Mouse (Mus musculus) midbrain, embryonic 15.5 days (tissue): ENCODE results near the gene Prkci. TPM values are rescaled to one million over a fixed set of nuclear protein-coding genes. Genes with fewer than 3 reads are reported as not detected.

Experiments used
- ATAC-seq: fragments of 200-750 bp; cut with Nextera tagmentation; replicated peaks from 2 replicates; pipeline ENCODE4 v1.8.0; 2017; ENCODE audit warnings: moderate TSS enrichment
- H3K27ac ChIP-seq: fragments of 300-500 bp; sonication (generic); 2 replicates; pipeline ENCODE4 v1.5.1; 2015; ENCODE audit warnings: mild to moderate bottlenecking, inconsistent platforms
- H3K27me3 ChIP-seq: fragments of 300-500 bp; sonication (generic); replicated peaks from 2 replicates; pipeline ENCODE4 v1.6.1; 2015; ENCODE audit warnings: inconsistent platforms
- H3K36me3 ChIP-seq: fragments of 300-500 bp; sonication (generic); replicated peaks from 2 replicates; pipeline ENCODE4 v1.6.1; 2015; ENCODE audit warnings: inconsistent platforms
- H3K4me1 ChIP-seq: fragments of 300-500 bp; sonication (generic); 2 replicates; pipeline ENCODE4 v1.6.1; 2015; ENCODE audit warnings: inconsistent platforms
- H3K4me2 ChIP-seq: fragments of 300-500 bp; sonication (generic); 2 replicates; pipeline ENCODE4 v1.6.1; 2015; ENCODE audit warnings: inconsistent platforms, mild to moderate bottlenecking, moderate library complexity
- H3K4me3 ChIP-seq: fragments of 300-500 bp; sonication (generic); 2 replicates; pipeline ENCODE4 v1.5.1; 2015; ENCODE audit warnings: mild to moderate bottlenecking, inconsistent platforms
- H3K9ac ChIP-seq: fragments of 300-500 bp; sonication (generic); 2 replicates; pipeline ENCODE4 v1.6.1; 2015; ENCODE audit warnings: mild to moderate bottlenecking, inconsistent platforms
- H3K9me3 ChIP-seq: fragments of 300-500 bp; sonication (generic); 2 replicates; pipeline ENCODE4 v1.6.1; 2016; ENCODE audit warnings: inconsistent platforms
- WGBS: fragments of 180-500 bp; shearing (Covaris S2); methylation state at CpG from one replicate; pipeline ENCODE4 v1.1.7; 2015; ENCODE audit warnings: mixed read lengths; 5-methylcytosine and 5-hydroxymethylcytosine counted together
- polyA plus RNA-seq: library from polyadenylated mRNA; unstranded; fragments of >200 nt; fragmentation: Nextera tagmentation; extraction: Ambion mirVana; gene quantifications from 2 replicates; pipeline ENCODE4 v1.2.1, GENCODE M21; 2015

Gene Prkci
- polyA plus RNA-seq, 1 experiment from 2014 or later = 27.3 TPM

GRCm38 (mm10) chr3:31027718-31028117, 32.2 kb downstream of the Prkci start:
- Histone ChIP-seq H3K4me3 (no peak overlapping the region), H3K4me2 (no peak overlapping the region), H3K9me3 (no peaks in the 10 kb centered on the region), H3K9ac (no peak overlapping the region), H3K4me1 (no peaks in the 10 kb centered on the region), H3K27ac (no peak overlapping the region), H3K36me3 (0 out of 2 replicates have a peak, but pooled peaks cover 6% of the 10 kb centered on the region), H3K27me3 (no peaks in the 10 kb centered on the region)
- ATAC-seq = no peak
- 93% methylated on average over 8 of the region's 8 CpGs for WGBS

- no peaks in the 10 kb centered on the region for H3K9me3 ChIP-seq
- no peak for ATAC-seq
- 94% methylated on average over 9 of the region's 9 CpGs for WGBS
- H3K4me1 ChIP-seq = no peaks in the 10 kb centered on the region
- no peak overlapping the region for H3K4me2 ChIP-seq
- H3K36me3 ChIP-seq = 0 out of 2 replicates have a peak, but pooled peaks cover under 1% of the 10 kb centered on the region
- H3K9ac ChIP-seq = no peak overlapping the region
- H3K27me3 ChIP-seq = no peaks in the 10 kb centered on the region
- no peak overlapping the region for H3K27ac ChIP-seq
- no peak overlapping the region for H3K4me3 ChIP-seq
Measured at GRCm38 (mm10) chr3:31031621-31032020, 36.1 kb downstream of the Prkci start.

- ATAC-seq = no peak
- H3K9me3 ChIP-seq = no peaks in the 10 kb centered on the region
- H3K4me2 ChIP-seq = no peak overlapping the region
- no peaks in the 10 kb centered on the region for H3K4me1 ChIP-seq
- H3K36me3 ChIP-seq = 0 out of 2 replicates have a peak, but pooled peaks cover 1% of the 10 kb centered on the region
- H3K27ac ChIP-seq = no peak overlapping the region
- H3K9ac ChIP-seq = no peak overlapping the region
- H3K4me3 ChIP-seq = no peak overlapping the region
- no peaks in the 10 kb centered on the region for H3K27me3 ChIP-seq
- WGBS = 87% methylated on average over 3 of the region's 3 CpGs
Measured at GRCm38 (mm10) chr3:31033644-31034043, 38.1 kb downstream of the Prkci start.

GRCm38 (mm10) chr3:31037851-31038250, 42.3 kb downstream of the Prkci start:
- no peak for ATAC-seq
- H3K4me1 ChIP-seq = no peaks in the 10 kb centered on the region
- H3K4me3 ChIP-seq = no peak overlapping the region
- 95% methylated on average over 13 of the region's 13 CpGs for WGBS
- H3K27me3 ChIP-seq = no peaks in the 10 kb centered on the region
- no peak overlapping the region for H3K4me2 ChIP-seq
- no peaks in the 10 kb centered on the region for H3K9me3 ChIP-seq
- H3K9ac ChIP-seq = no peak overlapping the region
- H3K27ac ChIP-seq = no peak overlapping the region
- H3K36me3 ChIP-seq = peaks cover 9% of the 10 kb centered on the region; the same call in 1 of the 2 replicates

- Histone ChIP-seq H3K4me3 (no peak overlapping the region), H3K27me3 (no peaks in the 10 kb centered on the region), H3K27ac (no peak overlapping the region), H3K36me3 (peaks cover 12% of the 10 kb centered on the region; the same call in 1 of the 2 replicates), H3K4me2 (no peak overlapping the region), H3K9ac (no peak overlapping the region), H3K4me1 (no peaks in the 10 kb centered on the region), H3K9me3 (no peaks in the 10 kb centered on the region)
- ATAC-seq = no peak
- WGBS = 94% methylated on average over 10 of the region's 10 CpGs
Measured at GRCm38 (mm10) chr3:31038689-31039088, 43.1 kb downstream of the Prkci start.

GRCm38 (mm10) chr3:31042992-31043391, 47.4 kb downstream of the Prkci start:
- Histone ChIP-seq H3K27me3 (no peaks in the 10 kb centered on the region), H3K4me3 (no peak overlapping the region), H3K9me3 (no peaks in the 10 kb centered on the region), H3K36me3 (peaks cover 17% of the 10 kb centered on the region; the same call in 1 of the 2 replicates), H3K4me2 (no peak overlapping the region), H3K4me1 (no peaks in the 10 kb centered on the region), H3K9ac (no peak overlapping the region), H3K27ac (no peak overlapping the region)
- no peak for ATAC-seq
- WGBS = 89% methylated on average over 2 of the region's 2 CpGs

GRCm38 (mm10) chr3:31047263-31047662, 51.7 kb downstream of the Prkci start:
- 0 out of 2 replicates have a peak, but pooled peaks cover 14% of the 10 kb centered on the region for H3K36me3 ChIP-seq
- no peak overlapping the region for H3K27ac ChIP-seq
- no peaks in the 10 kb centered on the region for H3K9me3 ChIP-seq
- WGBS = 76% methylated on average over 3 of the region's 3 CpGs
- no peak overlapping the region for H3K9ac ChIP-seq
- H3K4me3 ChIP-seq = no peak overlapping the region
- no peak for ATAC-seq
- H3K4me1 ChIP-seq = no peaks in the 10 kb centered on the region
- no peak overlapping the region for H3K4me2 ChIP-seq
- H3K27me3 ChIP-seq = no peaks in the 10 kb centered on the region

GRCm38 (mm10) chr3:31049087-31049486, 53.5 kb downstream of the Prkci start:
- Histone ChIP-seq H3K9me3 (no peaks in the 10 kb centered on the region), H3K9ac (no peak overlapping the region), H3K4me2 (no peak overlapping the region), H3K4me3 (no peak overlapping the region), H3K4me1 (no peaks in the 10 kb centered on the region), H3K27ac (no peak overlapping the region), H3K36me3 (0 out of 2 replicates have a peak, but pooled peaks cover 9% of the 10 kb centered on the region), H3K27me3 (no peaks in the 10 kb centered on the region)
- ATAC-seq = no peak
- WGBS = 87% methylated on average over 5 of the region's 5 CpGs

GRCm38 (mm10) chr3:31050375-31050774, 54.8 kb downstream of the Prkci start:
- no peaks in the 10 kb centered on the region for H3K4me1 ChIP-seq
- H3K27ac ChIP-seq = no peak overlapping the region
- H3K4me3 ChIP-seq = no peak overlapping the region
- H3K36me3 ChIP-seq = 0 out of 2 replicates have a peak, but pooled peaks cover 4% of the 10 kb centered on the region
- 45% methylated on average over 7 of the region's 7 CpGs for WGBS
- H3K27me3 ChIP-seq = no peaks in the 10 kb centered on the region
- H3K4me2 ChIP-seq = no peak overlapping the region
- ATAC-seq = no peak; the same call in 1 of the 2 replicates
- no peaks in the 10 kb centered on the region for H3K9me3 ChIP-seq
- H3K9ac ChIP-seq = no peak overlapping the region

GRCm38 (mm10) chr3:31051730-31052129, 56.2 kb downstream of the Prkci start:
- 0 out of 2 replicates have a peak, but pooled peaks cover 4% of the 10 kb centered on the region for H3K36me3 ChIP-seq
- 79% methylated on average over 9 of the region's 9 CpGs for WGBS

GRCm38 (mm10) chr3:31053191-31053590, 57.6 kb downstream of the Prkci start:
- Histone ChIP-seq H3K4me1 (peaks cover 5% of the 10 kb centered on the region), H3K27ac (no peak overlapping the region), H3K4me2 (no peak overlapping the region), H3K9me3 (no peaks in the 10 kb centered on the region), H3K36me3 (0 out of 2 replicates have a peak, but pooled peaks cover 4% of the 10 kb centered on the region), H3K27me3 (no peaks in the 10 kb centered on the region), H3K9ac (no peak overlapping the region), H3K4me3 (no peak overlapping the region)
- no peak for ATAC-seq
- WGBS = 92% methylated on average over 9 of the region's 9 CpGs

More at GRCm38 (mm10) chr3:31051730-31052129, 56.2 kb downstream of the Prkci start:
- Histone ChIP-seq H3K4me3 (no peak overlapping the region), H3K4me2 (no peak overlapping the region), H3K9ac (no peak overlapping the region), H3K4me1 (peaks cover 1% of the 10 kb centered on the region; the same call in 1 of the 2 replicates), H3K9me3 (no peaks in the 10 kb centered on the region), H3K27me3 (no peaks in the 10 kb centered on the region), H3K27ac (no peak overlapping the region)
- ATAC-seq = no peak

GRCm38 (mm10) chr3:31054888-31055287, 59.3 kb downstream of the Prkci start:
- H3K27ac ChIP-seq = no peak overlapping the region
- H3K36me3 ChIP-seq = 0 out of 2 replicates have a peak, but pooled peaks cover 4% of the 10 kb centered on the region
- H3K27me3 ChIP-seq = no peaks in the 10 kb centered on the region
- no peak overlapping the region for H3K4me3 ChIP-seq
- 96% methylated on average over 8 of the region's 8 CpGs for WGBS
- H3K9me3 ChIP-seq = no peaks in the 10 kb centered on the region
- H3K9ac ChIP-seq = no peak overlapping the region
- no peak overlapping the region for H3K4me2 ChIP-seq
- peaks cover 5% of the 10 kb centered on the region for H3K4me1 ChIP-seq
- ATAC-seq = no peak

- H3K4me2 ChIP-seq = peak overlapping the region; percentile 49
- WGBS = 31% methylated on average over 17 of the region's 17 CpGs
- H3K4me3 ChIP-seq = peak overlapping the region; percentile 24
- H3K27ac ChIP-seq = no peak overlapping the region
- H3K27me3 ChIP-seq = no peaks in the 10 kb centered on the region
- ATAC-seq = peak; percentile 43; the same call in 1 of the 2 replicates
- H3K9me3 ChIP-seq = no peaks in the 10 kb centered on the region
- peaks cover 5% of the 10 kb centered on the region for H3K4me1 ChIP-seq
- no peak overlapping the region for H3K9ac ChIP-seq
- no peaks in the 10 kb centered on the region for H3K36me3 ChIP-seq
Measured at GRCm38 (mm10) chr3:31056047-31056650, 60.6 kb downstream of the Prkci start.
